ENCODE assay signal across 14 mouse cellular contexts in genomic region chr7:55974429-55974828, GRCm38 (mm10). TPM values are rescaled to one million over a fixed set of nuclear protein-coding genes. Genes with fewer than 3 reads are reported as not detected.
DNase-seq lines count a peak whose midpoint lies in the region; ATAC-seq and TF ChIP-seq lines count a peak whose summit lies in the region.
"Had no signal": no experiment of that assay in that cellular context is flagged by ENCODE, and none has a peak within 500 bp of the region (broad histone marks: within the 10 kb centered on the region; RNA-seq: fewer than 3 reads in every experiment).

No protein-coding gene starts in this region.

- H3K9ac ChIP-seq in lung, postnatal 0 days (replicated peaks; ENCODE audit: low read depth), result no peak overlapping the region
- H3K9ac ChIP-seq in midbrain, embryonic 16.5 days (ENCODE audit: low read depth, low read length), result no peak overlapping the region
- H3K9ac ChIP-seq: liver, embryonic 15.5 days had no signal

- DNase-seq in heart, adult 11 months, result peak; percentile 43
- no peak for DNase-seq in heart, postnatal 36 days
- DNase-seq in lung, postnatal 0 days (ENCODE audit: low spot score), result no peak
- DNase-seq in lung, postnatal 10 days, result no peak
- peak; percentile 64 for DNase-seq in ZHBTc4 (ENCODE audit: low read depth, low spot score)
- peak; percentile 34 for DNase-seq in splenic B cell, adult 2 months (ENCODE audit: low read depth, low spot score)
- DNase-seq in gastrocnemius, postnatal 4 days (ENCODE audit: low spot score in 2 of 2), result no peak
- DNase-seq: cerebellum, adult 11-12 months; embryo, embryonic 11 days; heart, postnatal 10 days had no signal

- no peak overlapping the region for H3K4me2 ChIP-seq in lung, postnatal 0 days (replicated peaks; ENCODE audit: low read depth, low read length)
- no peak overlapping the region for H3K4me2 ChIP-seq in midbrain, embryonic 16.5 days (ENCODE audit: low read length)
- H3K4me2 ChIP-seq: liver, embryonic 15.5 days had no signal

- no peak for ATAC-seq in lung, postnatal 0 days
- no peak for ATAC-seq in midbrain, embryonic 16.5 days

- no peaks in the 10 kb centered on the region for H3K4me1 ChIP-seq in lung, postnatal 0 days (ENCODE audit: insufficient read depth, low read depth, low read length)
- no peaks in the 10 kb centered on the region for H3K4me1 ChIP-seq in midbrain, embryonic 16.5 days (ENCODE audit: control insufficient read depth, insufficient read depth, low read length)

- TF ChIP-seq CTCF in lung, postnatal 0 days (IDR thresholded peaks at IDR 0.05), result peak; percentile 27; the same call in 1 of the 2 replicates

- H3K27ac ChIP-seq in lung, postnatal 0 days (ENCODE audit: low read length), result no peak overlapping the region
- no peak overlapping the region for H3K27ac ChIP-seq in midbrain, embryonic 16.5 days (ENCODE audit: low read length)
- H3K27ac ChIP-seq: liver, embryonic 15.5 days had no signal

- no peak overlapping the region for H3K4me3 ChIP-seq in lung, postnatal 0 days (ENCODE audit: low read depth, low read length)
- H3K4me3 ChIP-seq in midbrain, embryonic 16.5 days (ENCODE audit: low read depth, low read length), result no peak overlapping the region
- H3K4me3 ChIP-seq: erythroblast, embryonic 14.5 days; liver, embryonic 15.5 days; megakaryocyte, embryonic 14.5 days had no signal

- no peaks in the 10 kb centered on the region for H3K27me3 ChIP-seq in lung, postnatal 0 days (replicated peaks; ENCODE audit: insufficient read depth, low read length)
- no peaks in the 10 kb centered on the region for H3K27me3 ChIP-seq in splenic B cell, adult 2 months (ENCODE audit: control insufficient read depth, insufficient read depth, low read length, poor library complexity, severe bottlenecking)
- no peaks in the 10 kb centered on the region for H3K27me3 ChIP-seq in midbrain, embryonic 16.5 days (ENCODE audit: control insufficient read depth, insufficient read depth, low read depth, low read length)
- H3K27me3 ChIP-seq: liver, embryonic 15.5 days; megakaryocyte, embryonic 14.5 days had no signal

- H3K9me3 ChIP-seq in lung, postnatal 0 days (ENCODE audit: low read length), result no peaks in the 10 kb centered on the region
- no peaks in the 10 kb centered on the region for H3K9me3 ChIP-seq in midbrain, embryonic 16.5 days (replicated peaks; ENCODE audit: control insufficient read depth, low read length, poor library complexity, severe bottlenecking)
- H3K9me3 ChIP-seq: liver, embryonic 15.5 days had no signal

- WGBS in lung, postnatal 0 days, result 96% methylated on average over 2 of the region's 2 CpGs
- 95% methylated on average over 2 of the region's 2 CpGs for WGBS in midbrain, embryonic 16.5 days

- intact Hi-C loops in heart, postnatal 36 days (cut with DNase I), result no loop called here

- no peaks in the 10 kb centered on the region for H3K36me3 ChIP-seq in lung, postnatal 0 days (ENCODE audit: insufficient read depth, low read length)
- H3K36me3 ChIP-seq in splenic B cell, adult 2 months (ENCODE audit: control insufficient read depth, insufficient read depth, low read length, poor library complexity, severe bottlenecking), result no peaks in the 10 kb centered on the region
- H3K36me3 ChIP-seq in midbrain, embryonic 16.5 days (ENCODE audit: control insufficient read depth, insufficient read depth, low read length), result peaks cover 10% of the 10 kb centered on the region; the same call in 1 of the 2 replicates

- TF ChIP-seq EP300 in lung, postnatal 0 days (IDR thresholded peaks at IDR 0.05), result no peak

RNA-seq across cellular contexts. Expression of gene Nipa2, which starts 12.2 kb away (rescaled TPM):
- 10 to 100 TPM; 41.2 to 48.9 TPM for total RNA-seq in heart, postnatal 36 days (2021)
- 36.0 and 40.2 TPM in 2 replicates for polyA plus RNA-seq in lung, postnatal 0 days (2015; fragmentation: Nextera tagmentation; extraction: Ambion mirVana)
- 10 to 100 TPM; 31.5 to 32.4 TPM for total RNA-seq in gastrocnemius, postnatal 4 days (2021)
- 33.4 and 34.6 TPM in 2 replicates for polyA plus RNA-seq in midbrain, embryonic 16.5 days (2015; fragmentation: Nextera tagmentation; extraction: Ambion mirVana)

RNA-seq across cellular contexts. Expression of gene Nipa1, which starts 45.3 kb away (rescaled TPM):
- total RNA-seq in heart, postnatal 36 days (2021), result 1 to 10 TPM; 5.8 to 5.9 TPM
- 9.6 and 10.0 TPM in 2 replicates for polyA plus RNA-seq in lung, postnatal 0 days (2015; fragmentation: Nextera tagmentation; extraction: Ambion mirVana)
- total RNA-seq in gastrocnemius, postnatal 4 days (2021), result 1 to 10 TPM; 4.1 to 4.2 TPM
- 32.0 and 33.2 TPM in 2 replicates for polyA plus RNA-seq in midbrain, embryonic 16.5 days (2015; fragmentation: Nextera tagmentation; extraction: Ambion mirVana)

Comparison
In these comparisons a context has a peak if more than half of its experiments do, and no peak if none do; other contexts are left out.
1. DNase-seq: peak in heart, adult 11 months (single experiment), ZHBTc4 (single experiment) and splenic B cell, adult 2 months (single experiment); none in heart, postnatal 36 days (0 of 2), lung, postnatal 0 days (single experiment), lung, postnatal 10 days (single experiment) and gastrocnemius, postnatal 4 days (0 of 2).